Mouse (Mus musculus): ENCODE data around the gene Stab1. TPM values are rescaled to one million over a fixed set of nuclear protein-coding genes. Genes with fewer than 3 reads are reported as not detected.

Gene Stab1
- polyA plus RNA-seq, 1 experiment from 2014 or later: 18.5 TPM

GRCm38 (mm10) chr14:31130236-31131220, 37.9 kb downstream of the Stab1 start, which contains the start of gene Nt5dc2:
Gene Nt5dc2, plus strand, starts transcription at chr14:31131053.
- Histone ChIP-seq H3K4me3 (replicated peaks) (peak within 1 kb of the TSS; percentile 87), H3K4me1 (replicated peaks) (peaks cover 70% of the 10 kb centered on the region), H3K4me2 (peak within 1 kb of the TSS; percentile 99), H3K27me3 (no peaks in the 10 kb centered on the region), H3K9ac (peak within 1 kb of the TSS; percentile 94), H3K27ac (peak within 1 kb of the TSS; percentile 82), H3K9me3 (replicated peaks) (no peaks in the 10 kb centered on the region), H3K36me3 (peaks cover 19% of the 10 kb centered on the region)
- ATAC-seq (ENCODE audit: low read depth): peak; percentile 66
- peak; percentile 81 for DNase-seq
- WGBS (ENCODE audit: insufficient replicate concordance): 7% methylated on average over 57 of the region's 63 CpGs

- Histone ChIP-seq H3K4me2 (peak overlapping the region; percentile 99), H3K36me3 (peaks cover 13% of the 10 kb centered on the region), H3K9me3 (replicated peaks) (no peaks in the 10 kb centered on the region), H3K27me3 (no peaks in the 10 kb centered on the region), H3K9ac (peak overlapping the region; percentile 60), H3K4me1 (replicated peaks) (peaks cover 80% of the 10 kb centered on the region), H3K27ac (peak overlapping the region; percentile 82), H3K4me3 (replicated peaks) (peak overlapping the region; percentile 81)
- DNase-seq (no peak), ATAC-seq (ENCODE audit: low read depth) (no peak)
- WGBS (ENCODE audit: insufficient replicate concordance): 59% methylated on average over 15 of the region's 15 CpGs
These were observed 38.9 kb downstream of the Stab1 start for GRCm38 (mm10) chr14:31129326-31130235.

DNA sequence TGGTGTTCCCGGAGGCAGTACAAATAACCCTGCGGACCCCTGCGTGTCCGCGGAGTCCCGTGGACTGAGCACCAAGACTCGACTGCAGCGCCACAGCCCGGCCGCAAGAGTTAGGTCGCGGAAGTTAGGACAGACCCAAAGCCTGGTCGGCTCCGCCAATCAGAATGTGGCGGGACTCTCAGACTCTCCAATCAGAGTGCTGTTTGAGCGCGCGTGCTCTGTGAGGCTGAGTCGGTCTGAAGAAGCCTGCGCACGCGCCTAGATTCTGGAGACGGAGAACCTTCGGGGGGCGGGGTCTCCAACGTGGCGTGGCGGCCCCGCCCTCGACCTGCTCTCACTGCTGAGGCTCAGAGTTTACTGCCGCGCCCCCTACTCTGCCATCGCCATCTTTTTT, 39.6 kb downstream of the Stab1 start, which contains the start of gene Smim4:
Gene Smim4 (minus strand): TSS at position 131 of the 394 bp plus-strand sequence.
- Histone ChIP-seq H3K4me2 (peak within 1 kb of the TSS; percentile 99), H3K27ac (peak within 1 kb of the TSS; percentile 91), H3K9ac (peak within 1 kb of the TSS; percentile 93), H3K4me3 (replicated peaks) (peak within 1 kb of the TSS; percentile 81), H3K4me1 (replicated peaks) (peaks cover 81% of the 10 kb centered on the region), H3K9me3 (replicated peaks) (no peaks in the 10 kb centered on the region), H3K27me3 (no peaks in the 10 kb centered on the region), H3K36me3 (peaks cover 13% of the 10 kb centered on the region)
- DNase-seq: peak; percentile 97
- ATAC-seq (ENCODE audit: low read depth): peak; percentile 91
- 0% methylated on average over 33 of the region's 33 CpGs for WGBS (ENCODE audit: insufficient replicate concordance)

DNA sequence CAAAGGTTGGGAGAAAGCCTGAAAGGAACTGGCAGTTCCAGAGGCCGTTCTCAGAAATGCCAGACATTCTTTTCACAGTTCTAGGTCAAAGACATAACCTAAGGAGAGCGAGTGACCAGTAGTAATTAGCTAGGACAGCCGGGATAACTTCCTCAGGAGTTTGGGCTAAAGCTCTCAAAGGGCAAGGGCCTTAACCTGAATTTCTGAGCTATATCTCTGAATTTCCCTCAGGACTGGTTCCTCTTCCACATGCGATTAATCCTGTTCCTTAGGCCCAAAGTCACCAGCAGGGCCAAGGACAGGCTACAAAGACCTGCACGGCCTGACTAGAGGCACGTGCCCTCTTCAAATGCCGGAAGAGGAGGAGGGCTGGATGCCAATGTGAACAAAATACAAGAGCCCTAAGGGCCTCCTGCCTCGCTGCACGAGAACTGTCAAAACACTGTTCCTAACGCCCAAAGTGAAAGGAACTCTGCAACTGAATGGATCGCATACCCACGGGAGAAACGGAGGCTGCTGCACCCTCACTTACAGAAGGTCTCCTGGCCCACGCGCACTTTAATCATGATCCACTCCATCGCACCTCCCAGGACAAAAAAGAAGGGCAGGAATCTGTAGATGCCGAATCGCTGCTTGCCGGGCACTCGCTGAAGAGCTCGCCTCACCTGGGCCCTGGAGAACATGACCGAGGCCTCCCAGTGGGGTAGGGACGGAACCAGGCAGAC, 40.2 kb downstream of the Stab1 start:
- H3K4me1 ChIP-seq (replicated peaks): peaks cover 77% of the 10 kb centered on the region

DNA sequence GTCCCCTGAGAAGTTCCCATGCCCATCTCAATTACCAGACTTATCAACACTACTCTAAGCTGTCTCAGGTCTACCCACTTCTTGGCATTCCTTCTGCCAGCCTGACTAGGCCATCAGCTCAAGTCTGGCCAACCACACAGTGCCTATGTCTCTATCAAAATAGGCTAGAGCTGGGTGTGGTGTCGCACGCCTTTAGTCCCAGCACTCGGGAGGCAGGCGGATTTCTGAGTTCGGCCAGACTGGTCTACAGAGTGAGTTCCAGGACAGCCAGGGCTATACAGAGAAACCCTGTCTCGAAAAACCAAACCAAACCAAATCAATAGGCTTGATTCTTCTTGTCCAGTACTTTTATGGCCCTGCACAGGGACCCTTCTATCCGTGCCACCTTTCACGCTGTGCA, 41.6 kb downstream of the Stab1 start:
- peak overlapping the region; percentile 71 for H3K27ac ChIP-seq
- peak overlapping the region; percentile 67 for H3K9ac ChIP-seq
- WGBS (ENCODE audit: insufficient replicate concordance): 57% methylated on average over 8 of the region's 8 CpGs
- H3K9me3 ChIP-seq (replicated peaks): no peaks in the 10 kb centered on the region
- ATAC-seq (ENCODE audit: low read depth): no peak
- H3K4me2 ChIP-seq: peak overlapping the region; percentile 68
- H3K4me1 ChIP-seq (replicated peaks): peaks cover 64% of the 10 kb centered on the region
- DNase-seq: no peak
- H3K36me3 ChIP-seq: peaks cover 25% of the 10 kb centered on the region
- peak overlapping the region; percentile 42 for H3K4me3 ChIP-seq (replicated peaks)
- no peaks in the 10 kb centered on the region for H3K27me3 ChIP-seq

More for the DNA sequence above, 40.2 kb downstream of the Stab1 start:
- Histone ChIP-seq H3K36me3 (peaks cover 18% of the 10 kb centered on the region), H3K9ac (peak overlapping the region; percentile 93), H3K27ac (peak overlapping the region; percentile 91), H3K27me3 (no peaks in the 10 kb centered on the region), H3K9me3 (replicated peaks) (no peaks in the 10 kb centered on the region), H3K4me2 (peak overlapping the region; percentile 99), H3K4me3 (replicated peaks) (peak overlapping the region; percentile 81)
- DNase-seq: peak; percentile 34
- 2% methylated on average over 23 of the region's 23 CpGs for WGBS (ENCODE audit: insufficient replicate concordance)
- peak; percentile 14 for ATAC-seq (ENCODE audit: low read depth)

DNA sequence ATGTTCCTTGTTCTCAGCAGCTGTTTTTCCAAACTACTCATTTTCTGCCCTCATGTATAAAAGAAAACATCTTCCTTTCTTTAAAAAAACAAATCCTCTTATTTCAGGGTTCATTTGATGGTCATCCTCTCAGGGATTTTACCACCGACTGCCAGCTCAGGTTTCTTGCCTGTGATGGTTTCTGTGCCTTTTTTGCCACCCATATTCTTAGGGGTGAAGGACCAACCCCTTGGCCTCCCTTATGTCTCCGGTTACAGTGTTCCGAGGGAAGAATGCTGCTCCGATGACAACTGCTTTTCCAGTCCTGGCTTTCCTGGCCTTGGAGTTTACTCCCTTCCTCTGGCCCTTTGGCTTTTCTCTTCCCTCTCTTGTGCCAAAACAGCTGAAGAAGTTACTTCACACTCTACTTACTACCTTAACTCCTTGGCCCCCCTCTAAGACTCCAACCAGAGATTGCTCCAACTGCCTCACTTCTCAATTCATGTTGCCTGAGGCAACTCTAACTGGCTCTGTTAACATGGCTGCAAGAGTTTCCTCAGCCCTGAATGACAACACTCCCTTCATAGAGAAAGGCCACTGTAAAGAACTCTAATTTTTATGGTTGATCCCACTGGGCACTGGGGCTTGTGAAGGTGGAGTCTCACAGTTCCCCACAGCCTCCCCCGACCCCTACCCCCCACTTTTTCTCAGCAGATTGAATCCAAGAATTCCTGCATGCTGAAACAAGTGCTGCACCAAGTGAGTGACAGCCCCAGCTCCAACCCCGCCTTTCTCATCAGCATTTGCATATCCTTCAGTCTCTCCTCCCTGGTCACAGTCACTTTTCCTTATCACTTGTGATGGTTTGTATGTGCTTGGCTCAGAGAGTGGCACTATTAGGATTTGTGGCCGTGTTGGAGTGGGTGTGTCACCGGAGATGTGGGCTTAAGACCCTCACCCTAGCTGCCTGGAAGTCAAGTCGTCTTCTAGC, 43.0 kb downstream of the Stab1 start:
- Histone ChIP-seq H3K9ac (peak overlapping the region; percentile 38), H3K27me3 (no peaks in the 10 kb centered on the region), H3K4me1 (replicated peaks) (peaks cover 54% of the 10 kb centered on the region), H3K36me3 (peaks cover 33% of the 10 kb centered on the region), H3K4me3 (replicated peaks) (peak overlapping the region; percentile 18; the same call in 1 of the 2 replicates), H3K9me3 (replicated peaks) (no peaks in the 10 kb centered on the region), H3K4me2 (peak overlapping the region; percentile 68), H3K27ac (peak overlapping the region; percentile 71)
- WGBS (ENCODE audit: insufficient replicate concordance): 58% methylated on average over 9 of the region's 9 CpGs
- ATAC-seq (ENCODE audit: low read depth): no peak
- DNase-seq: no peak

- 42% methylated on average over 2 of the region's 2 CpGs for WGBS (ENCODE audit: insufficient replicate concordance)
- no peak overlapping the region for H3K4me3 ChIP-seq (replicated peaks)
- no peak for DNase-seq
- H3K9me3 ChIP-seq (replicated peaks): no peaks in the 10 kb centered on the region
- H3K4me2 ChIP-seq: no peak overlapping the region
- no peaks in the 10 kb centered on the region for H3K27me3 ChIP-seq
- 0 out of 2 replicates have a peak overlapping the region, but pooled peaks have one; percentile 13 for H3K27ac ChIP-seq
- H3K4me1 ChIP-seq (replicated peaks): peaks cover 34% of the 10 kb centered on the region
- H3K9ac ChIP-seq: no peak overlapping the region
- H3K36me3 ChIP-seq: peaks cover 80% of the 10 kb centered on the region
- ATAC-seq (ENCODE audit: low read depth): no peak
These were observed 52.9 kb downstream of the Stab1 start for GRCm38 (mm10) chr14:31115522-31115921.

GRCm38 (mm10) chr14:31114011-31114410, 54.4 kb downstream of the Stab1 start:
- H3K4me1 ChIP-seq (replicated peaks): peaks cover 46% of the 10 kb centered on the region
- no peaks in the 10 kb centered on the region for H3K27me3 ChIP-seq
- H3K9ac ChIP-seq: no peak overlapping the region
- peaks cover 88% of the 10 kb centered on the region for H3K36me3 ChIP-seq
- no peak for DNase-seq
- H3K27ac ChIP-seq: peak overlapping the region; percentile 34; the same call in 1 of the 2 replicates
- no peak overlapping the region for H3K4me3 ChIP-seq (replicated peaks)
- WGBS (ENCODE audit: insufficient replicate concordance): 44% methylated on average over 3 of the region's 3 CpGs
- ATAC-seq (ENCODE audit: low read depth): peak; percentile 47; the same call in 1 of the 2 replicates
- no peaks in the 10 kb centered on the region for H3K9me3 ChIP-seq (replicated peaks)
- no peak overlapping the region for H3K4me2 ChIP-seq

DNA sequence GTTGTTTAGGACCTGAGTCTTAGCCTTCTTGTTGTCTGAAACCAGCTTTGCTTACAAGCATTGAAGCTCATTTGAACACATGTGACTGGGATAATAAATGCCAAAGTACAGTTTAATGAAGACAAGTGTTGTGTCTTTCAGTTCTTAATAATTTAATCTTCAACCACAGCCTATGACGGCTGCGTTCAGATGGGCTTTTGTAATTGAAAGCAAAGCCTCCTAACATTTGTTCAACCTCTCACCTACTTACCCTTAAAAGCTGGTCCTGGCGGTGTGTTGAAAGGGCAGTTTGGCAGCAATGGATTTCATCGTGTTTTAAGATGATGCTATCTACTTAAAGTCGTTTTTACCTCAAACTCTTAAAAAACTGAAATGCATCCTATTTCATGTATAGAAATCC, 56.3 kb downstream of the Stab1 start:
- H3K4me3 ChIP-seq (replicated peaks): no peak overlapping the region
- no peaks in the 10 kb centered on the region for H3K27me3 ChIP-seq
- peaks cover 46% of the 10 kb centered on the region for H3K4me1 ChIP-seq (replicated peaks)
- H3K4me2 ChIP-seq: no peak overlapping the region
- H3K36me3 ChIP-seq: peaks cover 89% of the 10 kb centered on the region
- H3K9ac ChIP-seq: no peak overlapping the region
- H3K27ac ChIP-seq: no peak overlapping the region
- H3K9me3 ChIP-seq (replicated peaks): no peaks in the 10 kb centered on the region
- 74% methylated on average over 5 of the region's 5 CpGs for WGBS (ENCODE audit: insufficient replicate concordance)
- ATAC-seq (ENCODE audit: low read depth): no peak
- no peak for DNase-seq
